Mouse (Mus musculus) ES-E14 (cell line): ENCODE data around the gene Epas1. TPM values are rescaled to one million over a fixed set of nuclear protein-coding genes. Genes with fewer than 3 reads are reported as not detected.

Experiments
- DNase-seq: peaks from one replicate; pipeline ENCODE4 v3.0.0-alpha.2; 2013; ENCODE audit warnings: low read depth, low spot score
- H3K27ac ChIP-seq: 2 replicates; pipeline ENCODE4 v1.5.1; 2012; ENCODE audit warnings: low read depth, mild to moderate bottlenecking, low read length, moderate library complexity, mixed read lengths; ENCODE audit not compliant: poor library complexity, insufficient read depth, severe bottlenecking
- H3K36me3 ChIP-seq: 2 replicates; pipeline ENCODE4 v1.6.1; 2012; ENCODE audit warnings: mild to moderate bottlenecking, low read length, moderate library complexity, mixed read lengths; ENCODE audit not compliant: control insufficient read depth, poor library complexity, insufficient read depth, severe bottlenecking
- H3K4me1 ChIP-seq, 2 experiments: fragments of 150-350 bp in 1 of 2; sonication (generic) in 1 of 2; 2 replicates each; pipeline ENCODE4 v1.6.1; 2012; ENCODE audit warnings: low read length in 2 of 2, mild to moderate bottlenecking in 1 of 2, mixed read lengths in 1 of 2; ENCODE audit not compliant: control insufficient read depth in 2 of 2, insufficient read depth in 2 of 2, poor library complexity in 1 of 2
- H3K4me3 ChIP-seq, 2 experiments: fragments of 150-350 bp in 1 of 2; sonication (generic) in 1 of 2; 2 replicates each; pipeline ENCODE4 v1.5.1; 2012; ENCODE audit warnings: low read length in 2 of 2, low read depth in 1 of 2, mild to moderate bottlenecking in 1 of 2, mixed read lengths in 1 of 2; ENCODE audit not compliant: insufficient read depth in 1 of 2, poor library complexity in 1 of 2, severe bottlenecking in 1 of 2
- H3K9ac ChIP-seq: 2 replicates; pipeline ENCODE4 v1.6.1; 2012; ENCODE audit warnings: low read depth, mild to moderate bottlenecking, low read length, mixed read lengths; ENCODE audit not compliant: poor library complexity, insufficient read depth, severe bottlenecking
- H3K9me3 ChIP-seq: fragments of 150-350 bp; sonication (generic); 2 replicates; pipeline ENCODE4 v1.6.1; 2012; ENCODE audit warnings: low read depth, mild to moderate bottlenecking, low read length; ENCODE audit not compliant: control insufficient read depth, insufficient read depth
- CHD2 ChIP-seq: IDR thresholded peaks from 2 replicates; pipeline ENCODE4 v1.6.1; 2014; ENCODE audit warnings: mild to moderate bottlenecking, low read depth, low read length, inconsistent platforms
- HCFC1 ChIP-seq: IDR thresholded peaks from 2 replicates; pipeline ENCODE4 v1.6.1; 2012; ENCODE audit warnings: low read length, inconsistent platforms, borderline replicate concordance; ENCODE audit not compliant: insufficient read depth
- MAFK ChIP-seq: IDR thresholded peaks from 2 replicates; pipeline ENCODE4 v1.6.1; 2014; ENCODE audit warnings: mild to moderate bottlenecking, low read depth, low read length, inconsistent platforms; ENCODE audit not compliant: insufficient read depth
- ZC3H11A ChIP-seq: IDR thresholded peaks from 2 replicates; pipeline ENCODE4 v1.6.1; 2012; ENCODE audit warnings: low read depth, mild to moderate bottlenecking, inconsistent platforms, low read length, borderline replicate concordance
- ZNF384 ChIP-seq: IDR thresholded peaks from 2 replicates; pipeline ENCODE4 v1.6.1; 2012; ENCODE audit warnings: low read depth, low read length, inconsistent platforms
- in situ Hi-C, 2 experiments: fragments of 600-800 bp; cut with MboI; formaldehyde crosslinking; loops; one replicate each; pipeline ENCODE4 v1.15.1; 2025; ENCODE audit warnings: low sequenced_read_pairs in 2 of 2, inconsistent platforms in 1 of 2; ENCODE audit not compliant: unreplicated experiment in 2 of 2
- total RNA-seq: library from RNA; depleted of rRNA; stranded (reverse); fragments of 300-350 nt; gene quantifications from 2 replicates; pipeline ENCODE4 v1.2.3, GENCODE M21; 2012; rRNA removed

The Epas1 gene
- total RNA-seq: 9.5 and 9.6 TPM in 2 replicates

DNA sequence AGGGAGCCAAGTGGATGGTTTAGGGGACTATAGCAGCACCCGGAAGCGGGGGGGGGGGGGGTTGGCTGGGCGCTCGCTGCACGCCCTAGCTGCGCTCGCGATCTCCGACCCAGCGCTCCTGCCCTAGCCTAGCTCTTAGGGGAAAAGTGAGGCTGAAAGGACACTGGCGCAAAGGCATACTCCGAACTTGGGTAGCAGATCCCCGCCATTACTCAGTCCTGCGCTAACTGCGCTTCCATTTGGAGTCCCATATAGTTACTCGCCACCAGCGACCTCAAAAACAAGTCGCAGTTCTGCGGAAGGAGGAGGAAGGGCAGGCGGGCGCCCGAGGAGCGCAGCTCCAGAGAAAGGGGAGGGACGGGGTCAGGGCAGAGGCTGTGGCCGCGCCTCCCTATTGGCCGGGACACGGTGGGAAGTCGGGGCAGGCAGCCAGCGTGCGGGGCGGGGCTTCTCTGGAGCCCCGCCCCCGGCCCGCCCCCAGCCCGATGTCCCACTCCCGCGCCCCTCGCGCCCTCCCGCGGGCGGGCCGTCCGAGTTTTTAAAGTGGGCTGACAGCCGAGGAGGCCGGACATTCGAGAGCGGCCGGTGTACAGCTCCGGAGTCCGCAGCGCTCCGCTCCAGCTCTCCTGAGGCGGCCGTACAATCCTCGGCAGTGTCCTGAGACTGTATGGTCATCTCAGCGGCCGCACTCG lies at the start of gene Epas1:
Gene Epas1, plus strand, starts transcription at position 571 of the 692 bp plus-strand sequence.
- H3K27ac ChIP-seq: peak within 1 kb of the TSS; percentile 79; the same call in 1 of the 2 replicates
- in situ Hi-C loops: no loop called here
- no peak for DNase-seq
- TF ChIP-seq ZNF384 (no peak), HCFC1 (peak; percentile 35; the same call in 1 of the 2 replicates)
- peak within 1 kb of the TSS; percentile 85 for H3K9ac ChIP-seq
- H3K36me3 ChIP-seq: no peaks in the 10 kb centered on the region
- H3K4me3 ChIP-seq: peak within 1 kb of the TSS; percentile 85 to 92
- no peaks in the 10 kb centered on the region for H3K9me3 ChIP-seq
- H3K4me1 ChIP-seq: peaks cover 10 to 26% of the 10 kb centered on the region in 2 experiments

DNA sequence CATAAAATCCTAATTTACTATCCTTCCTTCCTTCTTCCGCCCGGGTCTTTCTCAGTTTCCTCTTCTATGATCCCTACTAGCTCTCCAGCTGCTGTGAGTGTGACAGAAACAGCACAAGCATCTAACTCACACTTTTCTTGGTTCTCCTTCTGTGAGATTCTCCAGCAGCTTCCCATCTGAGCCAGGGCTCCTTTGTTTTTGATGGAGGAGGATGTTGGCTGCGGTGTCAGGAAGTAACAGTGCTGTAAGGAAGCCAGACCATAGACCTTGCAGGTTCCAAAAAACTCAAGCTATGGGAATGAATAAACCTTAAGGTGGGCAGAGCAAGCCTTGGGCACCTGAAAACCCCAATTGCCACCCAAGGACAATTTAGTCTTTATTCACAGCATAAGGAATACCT lies 48.3 kb upstream of the Epas1 start:
- no peak overlapping the region for H3K4me3 ChIP-seq
- H3K9me3 ChIP-seq: no peaks in the 10 kb centered on the region
- no peak overlapping the region for H3K9ac ChIP-seq
- no peaks in the 10 kb centered on the region for H3K4me1 ChIP-seq
- H3K36me3 ChIP-seq: no peaks in the 10 kb centered on the region
- DNase-seq: no peak
- no peak overlapping the region for H3K27ac ChIP-seq
- TF ChIP-seq ZC3H11A: no peak
- no peak for TF ChIP-seq HCFC1
- TF ChIP-seq ZNF384: no peak
- TF ChIP-seq CHD2: no peak
- no peak for TF ChIP-seq MAFK
- in situ Hi-C loops: no loop called here

DNA sequence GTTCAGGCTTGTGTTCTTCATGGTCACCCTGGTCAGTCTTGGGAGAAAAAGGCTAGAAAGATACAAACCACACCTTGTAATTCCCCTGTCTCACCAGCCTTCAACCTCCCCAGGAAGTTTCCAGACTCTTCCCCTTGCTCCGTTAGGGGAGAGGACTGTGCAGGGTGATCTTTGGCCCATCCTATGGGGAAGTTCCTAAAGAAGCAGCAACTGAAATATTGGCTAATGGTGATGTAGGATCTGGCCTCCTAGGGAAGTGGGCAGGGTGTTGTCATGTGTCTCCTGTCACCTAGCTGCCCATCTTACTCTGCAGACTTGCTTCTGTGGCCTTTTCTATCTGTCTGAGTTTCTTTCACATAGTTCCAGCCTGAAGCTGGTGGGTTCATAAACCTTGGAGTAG lies 47.0 kb upstream of the Epas1 start:
- H3K9ac ChIP-seq: no peak overlapping the region
- in situ Hi-C loops: no loop called here
- no peak overlapping the region for H3K27ac ChIP-seq
- H3K4me3 ChIP-seq: no peak overlapping the region
- no peak for DNase-seq
- H3K36me3 ChIP-seq: no peaks in the 10 kb centered on the region
- TF ChIP-seq CHD2 (no peak), HCFC1 (no peak), MAFK (no peak), ZC3H11A (no peak), ZNF384 (no peak)
- no peaks in the 10 kb centered on the region for H3K9me3 ChIP-seq
- no peaks in the 10 kb centered on the region for H3K4me1 ChIP-seq

DNA sequence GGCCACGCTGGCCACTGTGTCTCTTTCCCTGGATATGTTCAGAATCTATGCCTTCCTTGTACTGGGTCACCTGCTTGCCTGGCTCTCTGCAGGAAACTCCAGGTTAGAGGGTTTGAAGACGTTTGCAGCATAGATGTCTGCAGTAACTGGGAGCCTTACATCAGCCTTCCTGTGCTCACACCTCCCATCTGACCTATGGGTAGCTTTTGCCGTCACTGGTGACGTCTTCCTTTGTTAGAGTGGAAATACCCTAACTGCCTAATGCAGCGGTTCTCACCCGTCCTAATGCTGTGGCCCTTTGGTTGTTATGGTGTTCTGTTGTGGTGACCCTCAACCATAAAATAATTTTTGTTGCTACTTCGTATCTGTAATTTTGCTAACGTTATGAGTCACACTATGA lies 43.7 kb upstream of the Epas1 start:
- H3K4me3 ChIP-seq: no peak overlapping the region
- DNase-seq: no peak
- no peaks in the 10 kb centered on the region for H3K9me3 ChIP-seq
- in situ Hi-C loops: no loop called here
- H3K36me3 ChIP-seq: no peaks in the 10 kb centered on the region
- TF ChIP-seq ZC3H11A: no peak
- TF ChIP-seq CHD2: no peak
- TF ChIP-seq MAFK: no peak
- no peak for TF ChIP-seq HCFC1
- no peak overlapping the region for H3K9ac ChIP-seq
- H3K4me1 ChIP-seq: peaks cover 4 to 6% of the 10 kb centered on the region in 2 experiments; a peak in 3 of 4 replicates
- no peak overlapping the region for H3K27ac ChIP-seq

DNA sequence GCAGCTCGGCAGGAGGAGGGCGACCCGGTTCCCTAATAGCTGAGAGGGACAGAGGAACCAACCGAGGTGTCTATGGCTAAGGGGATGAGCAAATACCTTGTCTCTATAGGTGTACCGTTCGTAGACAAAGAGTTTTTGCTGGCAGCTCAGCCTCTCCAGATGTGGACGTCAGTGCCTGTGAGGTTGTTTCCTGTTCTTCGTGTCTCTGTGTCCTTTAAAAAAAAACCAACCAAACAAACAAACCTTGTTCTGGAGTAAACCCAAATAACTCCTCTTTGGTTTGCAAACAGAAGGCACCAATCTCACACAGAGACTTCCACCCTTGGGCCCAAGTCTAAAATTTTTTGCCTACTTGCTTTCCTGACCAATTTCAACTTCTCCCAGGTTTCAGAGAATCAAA lies 43.1 kb upstream of the Epas1 start:
- TF ChIP-seq ZNF384: no peak
- no peak for TF ChIP-seq ZC3H11A
- TF ChIP-seq CHD2: no peak
- no peak for TF ChIP-seq HCFC1
- no peak for TF ChIP-seq MAFK
- Histone ChIP-seq H3K9ac (no peak overlapping the region), H3K27ac (no peak overlapping the region), H3K4me1 (peaks cover 4 to 7% of the 10 kb centered on the region in 2 experiments; a peak in 3 of 4 replicates), H3K36me3 (no peaks in the 10 kb centered on the region), H3K9me3 (no peaks in the 10 kb centered on the region), H3K4me3 (no peak overlapping the region)
- no peak for DNase-seq
- in situ Hi-C loops: no loop called here
